Mouse (Mus musculus) small intestine, adult 2 months (tissue): ENCODE results near the gene Hcn1.

Source experiments
- CTCF ChIP-seq: fragments of 200-500 bp; IDR thresholded peaks from 2 replicates; pipeline ENCODE4 v1.5.1; 2012; ENCODE audit warnings: low read depth, mild to moderate bottlenecking, control low read depth, inconsistent platforms, low read length, moderate library complexity, mixed read lengths; ENCODE audit not compliant: insufficient replicate concordance, insufficient read length; ENCODE audit errors: extremely low read depth
- POLR2A ChIP-seq: fragments of 200-500 bp; IDR thresholded peaks from 2 replicates; pipeline ENCODE4 v1.6.1; 2012; ENCODE audit warnings: low read depth, mild to moderate bottlenecking, control low read depth, inconsistent platforms, low read length, moderate library complexity

DNA sequence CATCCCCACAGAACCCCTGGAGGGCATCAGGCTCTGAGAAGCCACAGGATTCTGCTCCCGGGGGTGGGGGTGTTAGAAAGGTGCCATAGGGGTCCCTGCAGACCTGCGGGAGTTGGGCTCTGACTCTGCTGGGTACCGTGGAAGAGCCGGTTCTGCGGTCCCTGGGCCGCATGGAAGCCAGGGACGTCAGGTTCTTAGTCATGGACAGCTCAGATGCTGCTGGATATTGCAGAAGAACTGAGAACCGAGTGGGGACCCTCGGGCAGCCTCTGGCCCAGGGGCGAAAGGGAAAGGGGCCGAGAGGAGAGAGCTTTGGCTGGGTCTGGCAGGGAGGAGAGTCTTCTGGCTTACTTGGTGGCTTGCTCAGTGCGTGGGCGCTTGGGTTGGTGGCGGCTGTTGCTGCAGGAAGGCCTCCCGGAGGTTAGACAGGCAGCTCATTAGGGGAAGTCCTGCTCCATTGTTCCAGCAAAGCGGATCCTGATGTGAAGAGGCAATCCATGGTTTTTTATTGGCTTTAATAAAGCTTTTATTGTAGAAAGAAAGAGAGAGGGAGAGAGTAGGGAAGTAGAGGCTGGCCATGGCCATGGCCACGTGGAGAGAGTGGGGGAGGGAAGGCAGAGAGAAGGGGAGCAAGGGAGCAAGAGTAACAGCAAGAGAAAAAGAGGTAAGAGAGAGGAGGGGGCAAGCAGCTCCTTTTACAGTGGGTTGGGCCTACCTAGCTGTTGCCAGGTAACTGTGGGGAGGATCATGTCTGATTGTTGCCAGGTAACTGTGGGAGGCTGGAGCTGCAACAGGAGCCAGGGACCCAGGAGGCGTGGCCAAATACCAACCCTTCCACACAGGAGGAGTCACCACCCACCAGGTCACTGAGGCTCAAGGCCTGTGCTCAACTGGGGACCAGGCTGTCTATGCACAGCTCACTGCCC is 356.6 kb downstream of the Hcn1 start:
- TF ChIP-seq CTCF (no peak), POLR2A (no peak)
